Mouse (Mus musculus) midbrain, embryonic 16.5 days (tissue): Measurements from ENCODE around the gene Nt5c2. TPM values are rescaled to one million over a fixed set of nuclear protein-coding genes. Genes with fewer than 3 reads are reported as not detected.

Experiments
- ATAC-seq: fragments of 200-750 bp; cut with Nextera tagmentation; 2 replicates; pipeline ENCODE4 v1.8.0; 2017; ENCODE audit warnings: moderate TSS enrichment
- H3K27ac ChIP-seq: fragments of 300-500 bp; sonication (generic); 2 replicates; pipeline ENCODE4 v1.5.1; 2014; ENCODE audit warnings: mild to moderate bottlenecking, low read length, mixed read lengths
- H3K27me3 ChIP-seq: fragments of 300-500 bp; sonication (generic); 2 replicates; pipeline ENCODE4 v1.6.1; 2014; ENCODE audit warnings: low read depth, low read length, mixed read lengths; ENCODE audit not compliant: control insufficient read depth, insufficient read depth
- H3K36me3 ChIP-seq: fragments of 300-500 bp; sonication (generic); 2 replicates; pipeline ENCODE4 v1.6.1; 2014; ENCODE audit warnings: mild to moderate bottlenecking, low read length, moderate library complexity, mixed read lengths; ENCODE audit not compliant: control insufficient read depth, insufficient read depth
- H3K4me1 ChIP-seq: fragments of 300-500 bp; sonication (generic); 2 replicates; pipeline ENCODE4 v1.6.1; 2014; ENCODE audit warnings: mild to moderate bottlenecking, low read length, mixed read lengths; ENCODE audit not compliant: control insufficient read depth, insufficient read depth
- H3K4me2 ChIP-seq: fragments of 300-500 bp; sonication (generic); 2 replicates; pipeline ENCODE4 v1.6.1; 2014; ENCODE audit warnings: mild to moderate bottlenecking, low read length, mixed read lengths
- H3K4me3 ChIP-seq: fragments of 300-500 bp; sonication (generic); 2 replicates; pipeline ENCODE4 v1.5.1; 2014; ENCODE audit warnings: low read depth, mild to moderate bottlenecking, low read length, moderate library complexity, mixed read lengths
- H3K9ac ChIP-seq: fragments of 300-500 bp; sonication (generic); 2 replicates; pipeline ENCODE4 v1.6.1; 2014; ENCODE audit warnings: low read depth, low read length, mixed read lengths
- H3K9me3 ChIP-seq: fragments of 300-500 bp; sonication (generic); replicated peaks from 2 replicates; pipeline ENCODE4 v1.6.1; 2014; ENCODE audit warnings: mild to moderate bottlenecking, low read length, mixed read lengths; ENCODE audit not compliant: control insufficient read depth, poor library complexity, severe bottlenecking
- WGBS: fragments of 180-500 bp; shearing (Covaris S2); extraction: QIAGEN DNeasy Blood & Tissue Kit; methylation state at CpG from one replicate; pipeline ENCODE4 v1.1.7; 2014; 5-methylcytosine and 5-hydroxymethylcytosine counted together
- polyA plus RNA-seq: library from polyadenylated mRNA; unstranded; fragments of >200 nt; fragmentation: Nextera tagmentation; extraction: Ambion mirVana; gene quantifications from 2 replicates; pipeline ENCODE4 v1.2.1, GENCODE M21; 2015

Gene Nt5c2
- polyA plus RNA-seq, 1 experiment from 2014 or later, result 85.7 TPM

DNA sequence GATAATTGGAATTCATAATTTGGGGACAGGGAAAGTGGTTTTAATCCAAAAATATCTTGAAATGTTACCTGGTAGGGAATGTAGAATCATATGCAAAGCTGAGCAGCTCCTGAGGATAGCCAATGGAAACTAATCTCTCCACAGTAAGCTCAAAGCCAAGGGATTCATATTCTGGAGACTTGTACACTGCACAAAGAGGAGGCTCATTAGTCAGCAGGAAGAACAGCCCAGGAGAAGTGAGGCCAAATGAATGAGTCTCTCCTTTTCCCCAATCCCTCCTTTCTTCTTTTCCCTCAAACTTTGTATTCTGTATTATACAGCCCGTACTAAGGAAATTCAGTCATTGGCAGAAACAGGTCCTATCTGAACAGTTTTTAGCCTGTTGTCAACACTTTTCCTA, 110.0 kb downstream of the Nt5c2 start:
- H3K4me1 ChIP-seq, result peaks cover 6% of the 10 kb centered on the region; the same call in 1 of the 2 replicates
- no peak overlapping the region for H3K27ac ChIP-seq
- no peaks in the 10 kb centered on the region for H3K27me3 ChIP-seq
- H3K4me2 ChIP-seq, result no peak overlapping the region
- 85% methylated on average over 1 of the region's 1 CpGs for WGBS
- no peak overlapping the region for H3K4me3 ChIP-seq
- no peaks in the 10 kb centered on the region for H3K36me3 ChIP-seq
- ATAC-seq, result no peak
- no peaks in the 10 kb centered on the region for H3K9me3 ChIP-seq
- no peak overlapping the region for H3K9ac ChIP-seq

DNA sequence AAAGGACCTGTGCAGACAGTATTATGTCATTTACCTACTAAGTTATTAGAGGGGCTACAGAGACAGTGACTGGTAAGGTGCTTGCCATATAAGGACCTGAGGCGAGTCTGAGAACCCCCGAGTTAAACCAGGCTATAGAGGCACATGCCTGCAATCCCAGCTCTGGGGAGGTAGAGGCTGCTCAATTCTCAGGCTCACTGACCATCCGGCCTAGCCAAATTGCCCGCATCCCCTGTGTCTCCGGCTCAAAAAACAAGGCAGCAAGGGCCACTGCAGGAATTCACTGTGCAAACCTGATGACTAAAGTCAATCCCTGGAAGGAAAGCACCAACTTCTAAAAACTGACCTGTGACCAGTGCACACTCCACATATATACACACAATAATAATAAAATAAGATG, 111.6 kb downstream of the Nt5c2 start:
- ATAC-seq, result no peak
- 94% methylated on average over 5 of the region's 5 CpGs for WGBS
- Histone ChIP-seq H3K36me3 (no peaks in the 10 kb centered on the region), H3K27me3 (no peaks in the 10 kb centered on the region), H3K9ac (no peak overlapping the region), H3K4me1 (no peaks in the 10 kb centered on the region), H3K4me3 (no peak overlapping the region), H3K27ac (no peak overlapping the region), H3K9me3 (no peaks in the 10 kb centered on the region), H3K4me2 (no peak overlapping the region)

- H3K9ac ChIP-seq, result no peak overlapping the region
- no peak overlapping the region for H3K4me2 ChIP-seq
- H3K27ac ChIP-seq, result no peak overlapping the region
- no peaks in the 10 kb centered on the region; the same call in 1 of the 2 replicates for H3K9me3 ChIP-seq
- WGBS, result 91% methylated on average over 5 of the region's 5 CpGs
- H3K27me3 ChIP-seq, result no peaks in the 10 kb centered on the region
- H3K36me3 ChIP-seq, result peaks cover 16% of the 10 kb centered on the region
- H3K4me3 ChIP-seq, result no peak overlapping the region
- ATAC-seq, result no peak
- H3K4me1 ChIP-seq, result no peaks in the 10 kb centered on the region
Measured at GRCm38 (mm10) chr19:46901323-46901722, 113.6 kb downstream of the Nt5c2 start.

GRCm38 (mm10) chr19:46900786-46901185, 114.2 kb downstream of the Nt5c2 start:
- 93% methylated on average over 6 of the region's 6 CpGs for WGBS
- no peak overlapping the region for H3K27ac ChIP-seq
- H3K9ac ChIP-seq, result no peak overlapping the region
- H3K4me3 ChIP-seq, result no peak overlapping the region
- no peak overlapping the region for H3K4me2 ChIP-seq
- ATAC-seq, result no peak
- no peaks in the 10 kb centered on the region; the same call in 1 of the 2 replicates for H3K9me3 ChIP-seq
- no peaks in the 10 kb centered on the region for H3K27me3 ChIP-seq
- no peaks in the 10 kb centered on the region for H3K4me1 ChIP-seq
- H3K36me3 ChIP-seq, result peaks cover 19% of the 10 kb centered on the region

DNA sequence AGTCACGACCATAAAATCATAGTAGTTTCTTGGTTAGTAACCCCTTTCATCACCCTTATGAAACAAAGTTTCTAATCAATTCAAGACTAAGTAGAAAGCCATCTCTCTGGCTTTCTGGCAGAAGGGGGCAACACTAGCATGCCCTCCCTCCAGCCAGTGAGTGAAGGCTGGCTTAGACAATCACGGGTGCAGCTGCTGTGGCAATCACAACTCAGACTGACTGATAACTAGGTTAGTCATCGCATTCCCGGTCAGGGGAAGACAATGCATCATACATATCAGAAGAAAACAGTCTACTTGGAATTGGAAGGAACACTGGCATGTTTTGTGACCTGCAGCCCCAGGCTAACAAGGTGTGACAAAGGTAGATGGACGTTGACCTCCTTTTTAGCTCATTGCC, 115.1 kb downstream of the Nt5c2 start:
- H3K9me3 ChIP-seq, result no peaks in the 10 kb centered on the region; the same call in 1 of the 2 replicates
- H3K36me3 ChIP-seq, result peaks cover 19% of the 10 kb centered on the region
- H3K4me2 ChIP-seq, result no peak overlapping the region
- H3K9ac ChIP-seq, result no peak overlapping the region
- H3K4me1 ChIP-seq, result no peaks in the 10 kb centered on the region
- no peaks in the 10 kb centered on the region for H3K27me3 ChIP-seq
- no peak overlapping the region for H3K4me3 ChIP-seq
- 80% methylated on average over 5 of the region's 5 CpGs for WGBS
- no peak for ATAC-seq
- H3K27ac ChIP-seq, result no peak overlapping the region

- Histone ChIP-seq H3K27ac (no peak overlapping the region), H3K4me1 (no peaks in the 10 kb centered on the region), H3K9me3 (no peaks in the 10 kb centered on the region; the same call in 1 of the 2 replicates), H3K27me3 (no peaks in the 10 kb centered on the region), H3K9ac (no peak overlapping the region), H3K4me3 (no peak overlapping the region), H3K4me2 (no peak overlapping the region), H3K36me3 (peaks cover 21% of the 10 kb centered on the region)
- 54% methylated on average over 5 of the region's 5 CpGs for WGBS
- no peak for ATAC-seq
Measured at GRCm38 (mm10) chr19:46899306-46899705, 115.6 kb downstream of the Nt5c2 start.

DNA sequence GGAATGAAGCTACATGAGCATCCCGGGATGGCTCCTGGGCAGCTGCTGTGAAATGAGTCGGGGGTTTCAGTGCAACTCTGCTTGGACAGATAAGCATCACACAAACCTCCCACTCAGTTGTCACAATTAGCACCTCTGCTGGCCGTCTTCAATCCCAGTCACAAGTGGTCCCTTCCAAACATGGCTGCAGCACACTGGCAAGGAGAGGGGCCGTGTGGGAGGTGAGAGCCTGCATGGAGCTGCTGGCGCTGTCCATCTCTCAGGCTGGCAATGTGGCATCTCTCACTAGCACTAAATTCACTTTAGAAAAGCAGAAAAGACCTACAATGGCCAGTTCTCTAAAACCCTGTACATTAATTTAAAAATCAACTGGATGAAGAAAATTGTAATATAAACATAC, 116.7 kb downstream of the Nt5c2 start:
- 88% methylated on average over 5 of the region's 5 CpGs for WGBS
- Histone ChIP-seq H3K4me3 (no peak overlapping the region), H3K9ac (no peak overlapping the region), H3K27ac (no peak overlapping the region), H3K4me2 (no peak overlapping the region), H3K9me3 (no peaks in the 10 kb centered on the region; the same call in 1 of the 2 replicates), H3K4me1 (no peaks in the 10 kb centered on the region), H3K27me3 (no peaks in the 10 kb centered on the region), H3K36me3 (peaks cover 22% of the 10 kb centered on the region)
- no peak for ATAC-seq

GRCm38 (mm10) chr19:46897135-46897534, 117.8 kb downstream of the Nt5c2 start:
- no peak overlapping the region for H3K4me3 ChIP-seq
- H3K9me3 ChIP-seq, result no peaks in the 10 kb centered on the region; the same call in 1 of the 2 replicates
- H3K27me3 ChIP-seq, result no peaks in the 10 kb centered on the region
- no peaks in the 10 kb centered on the region for H3K4me1 ChIP-seq
- no peak overlapping the region for H3K27ac ChIP-seq
- H3K4me2 ChIP-seq, result no peak overlapping the region
- no peak overlapping the region for H3K9ac ChIP-seq
- WGBS, result 89% methylated on average over 3 of the region's 3 CpGs
- ATAC-seq, result no peak
- H3K36me3 ChIP-seq, result peaks cover 22% of the 10 kb centered on the region

- no peak for ATAC-seq
- peaks cover 35% of the 10 kb centered on the region for H3K36me3 ChIP-seq
- no peak overlapping the region for H3K4me2 ChIP-seq
- H3K4me3 ChIP-seq, result no peak overlapping the region
- no peak overlapping the region for H3K27ac ChIP-seq
- no peaks in the 10 kb centered on the region for H3K4me1 ChIP-seq
- WGBS, result 90% methylated on average over 7 of the region's 7 CpGs
- H3K9ac ChIP-seq, result no peak overlapping the region
- H3K27me3 ChIP-seq, result no peaks in the 10 kb centered on the region
- no peaks in the 10 kb centered on the region; the same call in 1 of the 2 replicates for H3K9me3 ChIP-seq
Measured at GRCm38 (mm10) chr19:46893484-46893883, 121.5 kb downstream of the Nt5c2 start.
